Mouse (Mus musculus): ENCODE data around the gene Fam78b.

The Fam78b gene

DNA sequence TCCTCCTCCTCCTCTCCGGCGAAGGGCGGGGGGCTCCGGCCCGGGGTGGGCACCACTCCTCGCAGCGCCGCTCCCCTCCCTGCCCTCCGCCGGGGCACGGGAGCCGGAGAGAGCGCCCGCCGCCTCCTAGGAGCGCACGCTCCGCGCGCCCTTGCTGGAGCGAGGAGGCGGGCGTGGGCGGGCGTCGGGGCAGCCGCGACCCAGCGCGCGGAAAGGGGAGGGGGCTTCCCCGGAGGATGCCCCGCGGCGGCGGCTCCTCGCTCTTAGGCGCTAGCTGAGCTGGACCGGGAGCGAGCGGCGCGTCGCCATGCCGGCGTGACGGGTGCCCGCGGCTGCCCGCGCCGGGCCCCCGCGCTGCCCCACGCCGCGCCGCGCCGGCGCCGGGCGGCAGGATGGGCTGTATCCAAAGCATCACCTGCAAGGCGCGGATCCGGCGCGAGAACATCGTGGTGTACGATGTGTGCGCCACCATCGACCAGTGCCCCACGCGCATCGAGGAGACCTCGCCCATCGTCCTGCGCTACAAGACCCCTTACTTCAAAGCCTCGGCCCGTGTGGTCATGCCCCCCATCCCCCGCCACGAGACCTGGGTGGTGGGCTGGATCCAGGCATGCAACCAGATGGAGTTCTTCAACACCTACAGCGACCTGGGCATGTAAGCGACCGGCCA lies at the start of gene Fam78b:
Fam78b (plus strand) TSS at position 244 of the 670 bp plus-strand sequence.
- in situ Hi-C loops (cut with MboI): no loop called here

DNA sequence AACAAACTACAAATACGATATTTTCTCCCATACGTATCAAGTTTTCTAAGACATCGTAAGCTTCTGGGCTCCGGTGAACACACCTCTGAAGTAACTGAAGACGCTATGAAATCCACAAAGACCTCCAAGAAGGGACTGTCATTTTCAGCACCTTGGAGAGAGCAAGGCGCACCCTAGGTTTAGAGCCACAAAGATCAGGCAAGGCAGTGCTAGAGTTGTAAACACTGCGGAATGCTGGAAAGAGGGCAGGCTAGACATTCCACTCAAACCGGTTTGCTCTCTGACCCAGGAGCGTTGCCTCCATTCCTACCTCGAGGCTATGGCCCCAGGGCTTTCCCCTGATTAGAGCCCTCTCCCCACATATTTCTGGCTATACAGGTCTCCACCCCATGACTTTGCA lies 36.7 kb upstream of the Fam78b start:
- in situ Hi-C loops (cut with MboI): no loop called here

- in situ Hi-C loops (cut with MboI): no loop called here
These were observed 32.9 kb upstream of the Fam78b start for GRCm38 (mm10) chr1:166968271-166968670.

DNA sequence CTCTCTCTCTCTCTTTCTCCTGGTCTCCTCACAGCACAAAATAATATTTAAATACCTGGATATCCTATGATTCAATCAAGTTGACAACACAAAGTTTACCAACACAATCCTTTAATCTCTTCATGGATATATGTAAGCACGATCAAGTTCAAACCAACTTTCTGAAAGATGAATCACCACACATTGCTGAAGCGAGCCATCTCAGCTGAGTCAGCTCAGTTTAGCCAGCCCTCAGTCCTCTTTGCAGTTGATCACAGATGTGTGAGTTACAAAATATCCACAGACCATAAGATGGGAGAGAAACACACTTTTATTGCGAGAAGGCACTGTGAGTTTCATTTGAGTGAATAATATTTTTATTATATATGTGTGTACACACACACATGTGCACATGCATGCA lies 27.5 kb upstream of the Fam78b start:
- in situ Hi-C loops (cut with MboI): no loop called here

GRCm38 (mm10) chr1:166978611-166979010 lies 22.6 kb upstream of the Fam78b start:
- in situ Hi-C loops (cut with MboI): no loop called here

- in situ Hi-C loops (cut with MboI): no loop called here
These were observed 7.0 kb upstream of the Fam78b start for GRCm38 (mm10) chr1:166994266-166994665.

DNA sequence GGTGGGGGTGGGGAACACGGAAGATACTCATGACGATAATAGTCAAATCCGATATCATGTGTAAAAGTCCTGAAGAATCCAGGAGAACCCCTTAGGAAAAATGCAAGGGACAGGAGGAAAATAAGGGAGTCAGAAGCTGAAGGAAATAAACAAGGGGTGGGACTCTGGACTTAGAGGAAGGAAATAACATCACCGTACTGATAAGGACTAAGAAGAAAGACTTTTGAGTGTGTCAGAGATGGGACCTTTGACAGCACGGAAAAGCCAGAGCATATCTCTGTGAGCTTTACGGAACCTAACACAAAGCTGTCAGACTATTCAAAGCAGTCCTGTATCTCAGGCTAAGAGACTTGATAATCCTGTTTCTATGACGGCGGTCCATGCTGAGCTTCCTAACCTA lies 5.0 kb upstream of the Fam78b start:
- in situ Hi-C loops (cut with MboI): no loop called here

DNA sequence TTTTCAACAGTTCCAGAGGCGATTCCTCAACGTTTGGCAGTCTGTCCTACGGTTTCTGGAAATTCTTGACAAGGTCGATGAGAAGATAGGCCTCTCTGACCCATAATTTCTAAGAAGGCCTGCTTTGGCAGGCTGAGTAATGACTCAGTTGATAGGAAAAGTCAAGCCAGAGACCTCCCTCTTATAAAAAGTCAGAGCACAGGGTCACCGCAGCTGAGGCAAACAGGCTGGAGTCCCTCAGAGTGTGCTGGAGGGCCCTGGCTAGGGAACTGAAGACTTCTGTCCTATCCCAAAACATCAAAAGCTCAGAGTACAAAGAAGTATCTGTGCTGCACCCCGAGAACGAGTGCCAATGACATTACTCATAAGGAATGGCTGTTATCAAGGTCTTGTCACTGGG lies 4.4 kb upstream of the Fam78b start:
- in situ Hi-C loops (cut with MboI): no loop called here

DNA sequence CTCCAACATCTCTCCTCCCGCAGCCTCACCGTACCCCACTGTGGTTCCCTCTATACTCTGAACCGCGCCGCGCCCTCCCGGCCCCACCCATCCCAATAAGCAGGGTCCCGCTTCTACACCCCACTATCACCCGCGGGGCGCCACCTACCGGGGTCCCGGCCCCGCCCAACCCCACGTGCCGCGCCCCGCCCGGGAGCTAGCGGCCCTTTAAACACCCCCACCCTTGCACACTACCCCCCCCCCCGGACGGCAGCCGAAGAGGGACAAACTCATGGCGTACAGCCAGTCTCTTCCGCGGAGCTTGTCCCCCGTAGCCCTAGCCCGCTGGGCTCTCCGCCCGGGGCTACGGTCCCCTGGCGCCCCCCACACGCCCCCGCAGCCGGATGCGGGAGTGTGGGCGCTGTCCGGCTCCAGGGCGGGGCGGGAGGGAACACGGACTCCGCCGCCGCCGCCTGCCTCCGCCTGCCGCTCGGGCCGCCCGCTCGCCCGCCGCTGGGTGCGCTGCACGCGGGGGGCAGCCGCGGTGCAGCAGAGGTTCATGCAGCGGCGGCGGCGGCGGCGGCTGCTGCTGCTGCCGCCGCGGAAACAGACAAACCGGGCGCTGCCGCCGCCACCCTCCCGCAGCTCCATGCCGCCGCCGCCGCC lies 566 bp upstream of the Fam78b start:
- in situ Hi-C loops (cut with MboI): no loop called here

DNA sequence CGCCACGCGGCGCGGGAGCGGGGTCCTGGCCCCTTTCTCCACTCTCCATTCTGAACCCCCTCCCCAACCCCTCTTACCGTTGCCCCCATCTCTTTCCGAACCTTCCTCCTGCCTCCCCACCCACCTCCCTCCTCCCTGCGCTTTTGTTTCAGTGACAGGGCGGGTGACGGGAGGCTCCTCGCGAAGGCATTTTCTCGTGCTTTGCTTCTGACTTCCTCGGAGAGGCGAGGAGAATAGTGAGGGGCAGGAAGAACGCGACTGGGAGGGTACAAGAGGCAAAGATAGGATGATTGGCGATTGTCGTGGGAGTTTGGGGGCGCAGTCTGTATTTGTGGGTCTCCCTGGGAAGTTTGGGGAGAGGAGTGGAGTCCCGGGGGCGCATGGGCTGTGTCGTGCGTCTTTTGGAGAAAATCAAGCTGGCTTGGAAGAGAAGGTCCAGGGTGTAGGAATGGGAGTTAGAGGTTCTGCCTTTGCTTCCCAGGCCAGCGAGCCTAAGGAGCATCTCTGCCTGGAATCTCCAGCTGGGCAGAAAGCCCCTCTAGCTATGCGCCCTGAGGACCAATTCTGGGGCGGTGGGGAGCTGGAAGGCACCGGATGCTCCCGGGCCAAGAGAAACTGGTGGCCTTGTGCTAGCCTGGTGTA lies 748 bp downstream of the Fam78b start:
- in situ Hi-C loops (cut with MboI): no loop called here

- in situ Hi-C loops (cut with MboI): no loop called here
These were observed 1.3 kb downstream of the Fam78b start for GRCm38 (mm10) chr1:167002486-167002850.

GRCm38 (mm10) chr1:167004621-167005020 lies 3.4 kb downstream of the Fam78b start:
- in situ Hi-C loops (cut with MboI): no loop called here

GRCm38 (mm10) chr1:167007341-167007740 lies 6.1 kb downstream of the Fam78b start:
- in situ Hi-C loops (cut with MboI): no loop called here

DNA sequence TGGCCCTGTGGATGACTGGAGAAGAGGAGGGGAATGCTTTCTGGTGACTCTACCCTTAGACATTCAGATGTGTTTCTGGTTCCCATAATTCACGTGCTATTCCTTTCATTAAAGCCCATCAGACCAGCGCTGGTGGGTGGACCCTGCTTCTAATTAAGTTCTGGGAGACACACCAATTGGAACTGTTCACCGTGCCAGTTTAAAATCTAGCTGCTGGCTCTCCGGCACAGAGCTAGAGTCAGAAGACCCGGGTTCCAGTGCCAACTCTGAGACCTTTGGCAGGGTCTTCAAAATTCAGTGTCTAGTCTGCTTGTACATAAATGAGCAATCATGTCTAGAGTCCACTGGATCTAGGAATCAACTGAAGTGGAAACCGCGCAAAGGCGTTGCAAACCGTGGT lies 9.0 kb downstream of the Fam78b start:
- in situ Hi-C loops (cut with MboI): no loop called here

GRCm38 (mm10) chr1:167011301-167011700 lies 10.1 kb downstream of the Fam78b start:
- in situ Hi-C loops (cut with MboI): no loop called here

DNA sequence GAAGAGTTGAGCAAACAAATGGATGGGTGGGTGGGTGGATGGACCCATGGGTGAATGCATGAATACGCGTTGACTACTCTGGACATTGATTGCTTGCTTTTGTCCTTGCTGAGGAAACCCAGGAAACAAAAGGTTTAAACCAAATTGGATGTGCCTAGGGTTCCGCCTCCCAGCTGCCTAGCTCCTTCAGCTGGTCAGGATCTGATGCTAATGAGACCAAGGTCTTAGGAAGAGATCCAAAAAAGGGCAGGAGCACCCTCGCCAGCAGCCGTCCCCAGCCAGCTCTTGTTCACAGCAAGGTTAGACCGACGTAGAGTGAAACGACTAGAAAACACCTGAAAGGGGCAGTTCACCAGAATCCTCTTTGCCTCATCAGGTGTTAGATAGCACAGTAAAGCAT lies 11.4 kb downstream of the Fam78b start:
- in situ Hi-C loops (cut with MboI): no loop called here

DNA sequence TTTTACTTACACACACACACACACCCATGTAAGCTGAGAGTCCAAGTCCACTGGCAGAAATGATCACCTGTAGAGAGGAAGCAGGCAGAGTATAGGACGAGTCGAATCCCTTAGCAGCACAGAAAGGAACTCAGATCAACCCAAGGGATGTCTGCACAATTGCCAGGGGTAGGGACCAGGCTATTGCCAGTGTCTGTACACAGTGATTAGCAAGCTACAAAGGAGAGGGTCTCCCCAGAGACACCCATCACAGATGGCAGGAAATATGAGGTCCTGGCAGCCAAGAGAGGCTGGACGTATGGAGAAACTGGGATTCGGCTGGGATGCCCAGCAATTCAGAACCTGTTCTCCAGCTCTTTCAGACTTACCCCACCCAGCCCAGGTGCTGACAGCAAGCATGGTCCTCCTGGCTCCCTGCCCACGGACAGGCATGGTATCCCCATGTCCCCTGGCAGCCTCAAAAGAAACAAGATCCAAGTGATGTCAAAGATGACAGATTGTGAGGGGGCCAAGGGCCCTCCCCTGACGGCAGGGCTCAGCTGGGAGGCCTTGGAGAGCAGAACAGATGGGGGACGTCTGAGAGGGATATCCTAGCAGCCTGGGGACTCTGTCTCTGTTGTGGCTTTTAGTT lies 12.1 kb downstream of the Fam78b start:
- in situ Hi-C loops (cut with MboI): no loop called here

GRCm38 (mm10) chr1:167016269-167016668 lies 15.1 kb downstream of the Fam78b start:
- in situ Hi-C loops (cut with MboI): no loop called here

DNA sequence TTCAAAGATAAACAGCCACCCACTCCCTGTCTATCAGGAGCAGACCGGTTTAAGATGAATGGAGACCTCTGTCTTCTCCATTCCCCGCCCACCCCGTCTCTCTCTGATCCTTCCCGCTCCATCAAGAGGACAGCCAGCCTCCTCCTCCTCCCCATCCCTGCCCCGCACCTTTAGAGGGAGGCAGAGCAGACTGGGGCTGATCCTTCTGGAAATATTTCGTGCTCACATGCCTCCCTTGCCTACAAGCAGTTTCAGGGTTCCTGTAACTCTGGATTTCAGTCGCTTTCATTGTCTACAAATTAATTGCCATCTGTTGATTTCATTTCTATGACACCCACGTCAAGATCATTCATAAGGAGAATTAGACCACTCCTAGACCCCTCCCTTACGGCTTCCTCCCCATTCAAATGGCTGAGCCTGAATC lies 20.8 kb downstream of the Fam78b start:
- in situ Hi-C loops (cut with MboI): no loop called here

DNA sequence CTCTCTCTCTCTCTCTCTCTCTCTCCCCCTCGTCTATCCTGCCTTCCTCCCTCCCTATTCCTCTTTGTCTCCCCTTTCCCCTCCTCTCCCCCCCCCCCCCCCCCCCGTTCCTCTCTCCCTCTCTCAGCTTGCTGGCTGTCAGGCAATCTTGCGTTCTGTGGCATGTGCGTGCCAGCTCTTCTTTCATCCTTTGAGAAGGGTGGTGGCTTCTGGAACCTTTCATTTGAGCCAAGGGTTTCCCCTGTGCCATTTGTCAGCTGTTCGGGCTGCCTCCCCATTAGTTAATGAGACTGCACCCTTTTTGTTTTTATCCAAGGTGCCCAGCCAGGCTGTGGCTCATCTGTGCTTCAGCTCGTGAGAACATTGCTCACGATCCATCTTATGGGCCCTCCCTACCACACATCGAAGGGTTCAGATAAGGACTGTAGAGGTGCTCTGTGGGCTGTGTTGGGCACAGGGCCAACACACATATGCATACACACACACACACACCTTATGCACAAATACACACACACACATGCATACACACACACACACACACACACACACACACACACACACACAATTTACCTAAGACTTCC lies 21.4 kb downstream of the Fam78b start:
- in situ Hi-C loops (cut with MboI): no loop called here

DNA sequence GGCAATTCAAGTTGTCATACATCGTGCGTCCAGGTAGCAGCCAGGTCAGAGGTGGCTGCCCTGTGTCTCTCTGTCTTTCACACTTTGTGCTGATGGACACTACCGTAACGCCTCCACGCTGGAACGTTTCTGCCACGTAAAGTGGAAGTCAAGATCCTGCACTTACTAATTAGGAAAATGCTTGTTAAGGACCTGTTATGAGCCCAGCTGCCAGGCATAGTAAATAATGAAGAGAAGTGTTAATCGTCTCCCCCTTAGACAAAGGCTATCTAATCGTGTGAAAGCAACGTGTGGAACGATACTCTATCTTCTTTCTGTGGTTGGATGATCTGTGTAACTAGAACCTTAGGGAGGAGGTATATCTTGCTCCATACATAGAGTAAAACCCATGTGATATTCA lies 22.6 kb downstream of the Fam78b start:
- in situ Hi-C loops (cut with MboI): no loop called here

DNA sequence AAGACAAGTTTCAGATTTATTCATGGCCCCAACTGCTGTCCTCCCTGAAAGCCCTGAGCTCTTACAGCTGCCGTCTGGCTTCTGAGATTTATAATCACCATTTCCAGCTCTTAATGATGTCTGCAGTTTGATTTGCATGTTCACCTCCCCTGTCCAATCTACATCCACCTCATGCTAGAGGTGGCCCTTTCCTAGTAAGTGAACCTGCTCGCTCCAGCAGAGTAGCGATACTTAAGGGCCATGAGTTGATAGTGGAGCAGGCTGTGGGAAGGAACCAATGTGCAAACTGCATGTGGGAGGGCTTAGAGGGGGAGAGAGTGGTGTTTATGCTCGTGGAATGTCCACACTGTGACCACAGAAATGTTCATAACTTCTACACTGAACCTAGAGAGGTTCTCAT lies 23.7 kb downstream of the Fam78b start:
- in situ Hi-C loops (cut with MboI): no loop called here

Data from mature B cell (primary cell).